Mouse (Mus musculus): ENCODE results near the gene Agps. TPM values are rescaled to one million over a fixed set of nuclear protein-coding genes. Genes with fewer than 3 reads are reported as not detected.

Agps gene
- total and polyA plus RNA-seq, 3 experiments = 10.4 to 80.7 (median 77.9) TPM

DNA sequence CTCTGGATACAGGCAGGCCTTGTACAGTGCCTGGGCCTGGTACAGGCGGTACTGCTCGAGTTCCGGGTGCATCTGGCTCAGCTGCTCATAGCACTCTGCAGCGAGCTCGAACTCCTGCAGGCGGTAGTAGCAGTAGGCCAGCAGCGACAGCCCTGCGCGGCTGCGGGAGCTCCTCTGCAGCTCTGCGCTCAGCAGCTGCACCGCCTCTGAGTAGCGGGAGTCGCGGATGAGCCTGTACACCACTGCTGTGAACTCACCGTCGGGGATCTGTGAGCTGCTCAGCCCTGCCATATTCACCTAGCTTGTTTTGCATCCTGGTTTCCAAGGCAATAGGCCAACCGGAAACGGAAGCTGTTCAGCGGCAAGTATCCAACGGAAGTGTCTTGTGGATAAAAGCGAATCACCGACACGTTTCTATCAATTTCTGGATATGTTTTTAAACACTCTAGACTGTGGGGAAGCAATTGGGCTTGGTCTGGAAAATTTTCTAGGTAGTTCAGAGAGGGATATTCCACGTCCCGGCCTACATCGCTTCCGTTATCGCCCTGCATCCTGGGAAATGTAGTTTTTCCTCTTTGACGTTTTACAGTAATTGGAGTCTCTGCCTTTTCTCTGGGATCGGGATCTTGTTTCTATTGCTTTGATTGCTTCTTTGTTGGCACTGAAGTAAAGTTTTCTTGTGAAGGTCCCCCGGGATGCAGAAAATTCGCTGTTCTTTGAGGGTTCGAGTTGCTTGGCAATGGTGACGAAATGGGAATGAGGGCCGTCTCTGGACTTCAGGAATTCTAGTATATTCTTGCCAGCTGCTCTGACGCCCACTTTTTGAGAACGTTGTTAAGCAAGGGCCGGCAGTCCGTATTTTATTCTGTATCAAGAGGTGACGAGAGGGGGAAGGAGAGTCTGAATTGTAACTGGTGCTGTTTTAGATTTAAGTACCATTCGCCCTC lies 106.4 kb downstream of the Agps start, which contains the start of gene Ttc30b:
Gene Ttc30b, minus strand, starts transcription at position 469 of the 947 bp plus-strand sequence.
- ATAC-seq (ENCODE audit: extremely low read depth, insufficient number of reproducible peaks, low FRiP score, poor library complexity, severe bottlenecking) (peak; percentile 90), DNase-seq (ENCODE audit: low spot score) (peak; percentile 45)
- Histone ChIP-seq H3K36me3 (replicated peaks) (peaks cover 5% of the 10 kb centered on the region), H3K27me3 (ENCODE audit: insufficient read depth, low read length) (no peaks in the 10 kb centered on the region), H3K4me1 (ENCODE audit: insufficient read depth, low read depth, low read length) (peaks cover 12% of the 10 kb centered on the region), H3K9me3 (replicated peaks) (no peaks in the 10 kb centered on the region), H3K4me3 (ENCODE audit: low read depth, low read length) (peak within 1 kb of the TSS; percentile 71)
- TF ChIP-seq TAL1 (conservative IDR thresholded peaks at IDR 0.05; ENCODE audit: low read depth, low read length) (no peak), GATA1 (IDR thresholded peaks at IDR 0.05; ENCODE audit: borderline replicate concordance, low read length) (no peak), GATA2 (IDR thresholded peaks at IDR 0.05; ENCODE audit: borderline replicate concordance, low read depth, low read length) (no peak), CTCF (IDR thresholded peaks at IDR 0.05; ENCODE audit: low read depth, low read length) (no peak), POLR2AphosphoS5 (IDR thresholded peaks at IDR 0.05; ENCODE audit: insufficient replicate concordance, low read depth, low read length) (no peak)

DNA sequence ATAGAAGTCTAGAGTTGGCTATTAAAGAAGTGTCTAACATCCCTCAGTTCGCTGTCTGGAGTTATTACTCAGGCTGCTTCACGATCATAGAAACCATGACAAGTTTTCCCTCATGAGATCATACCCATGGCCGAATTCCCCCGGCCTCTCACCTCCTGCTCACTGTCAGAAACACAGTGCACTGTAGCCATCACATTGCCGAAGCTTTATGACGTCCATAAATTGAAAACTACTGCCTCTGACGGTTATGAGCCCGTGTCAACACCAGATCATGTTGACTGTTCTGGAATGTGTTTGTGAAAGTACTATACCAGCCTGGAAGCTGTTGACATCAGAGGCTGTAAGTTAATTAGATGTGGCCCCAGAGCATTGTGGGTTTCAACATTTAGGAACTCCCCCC lies 118.7 kb downstream of the Agps start:
- DNase-seq (ENCODE audit: low spot score) = no peak
- ATAC-seq (ENCODE audit: extremely low read depth, insufficient number of reproducible peaks, low FRiP score, poor library complexity, severe bottlenecking) = no peak
- Histone ChIP-seq H3K36me3 (replicated peaks) (no peaks in the 10 kb centered on the region), H3K9me3 (replicated peaks) (no peaks in the 10 kb centered on the region), H3K4me1 (ENCODE audit: insufficient read depth, low read depth, low read length) (no peaks in the 10 kb centered on the region), H3K27me3 (ENCODE audit: insufficient read depth, low read length) (peaks cover 12% of the 10 kb centered on the region), H3K4me3 (ENCODE audit: low read depth, low read length) (no peak overlapping the region)
- TF ChIP-seq GATA2 (IDR thresholded peaks at IDR 0.05; ENCODE audit: borderline replicate concordance, low read depth, low read length) = no peak

- DNase-seq (ENCODE audit: low spot score) (no peak), ATAC-seq (ENCODE audit: extremely low read depth, insufficient number of reproducible peaks, low FRiP score, poor library complexity, severe bottlenecking) (no peak)
- Histone ChIP-seq H3K27me3 (ENCODE audit: insufficient read depth, low read length) (peaks cover 16% of the 10 kb centered on the region), H3K36me3 (replicated peaks) (no peaks in the 10 kb centered on the region), H3K4me1 (ENCODE audit: insufficient read depth, low read depth, low read length) (no peaks in the 10 kb centered on the region), H3K4me3 (ENCODE audit: low read depth, low read length) (no peak overlapping the region), H3K9me3 (replicated peaks) (no peaks in the 10 kb centered on the region)
- TF ChIP-seq POLR2AphosphoS5 (IDR thresholded peaks at IDR 0.05; ENCODE audit: insufficient replicate concordance, low read depth, low read length) (no peak), CTCF (IDR thresholded peaks at IDR 0.05; ENCODE audit: low read depth, low read length) (no peak), GATA2 (IDR thresholded peaks at IDR 0.05; ENCODE audit: borderline replicate concordance, low read depth, low read length) (no peak), TAL1 (conservative IDR thresholded peaks at IDR 0.05; ENCODE audit: low read depth, low read length) (no peak), GATA1 (IDR thresholded peaks at IDR 0.05; ENCODE audit: borderline replicate concordance, low read length) (no peak)
Observed at GRCm38 (mm10) chr2:75953320-75953719, 121.3 kb downstream of the Agps start.

- TF ChIP-seq GATA1 (IDR thresholded peaks at IDR 0.05; ENCODE audit: borderline replicate concordance, low read length) (no peak), CTCF (IDR thresholded peaks at IDR 0.05; ENCODE audit: low read depth, low read length) (no peak), TAL1 (conservative IDR thresholded peaks at IDR 0.05; ENCODE audit: low read depth, low read length) (no peak), POLR2AphosphoS5 (IDR thresholded peaks at IDR 0.05; ENCODE audit: insufficient replicate concordance, low read depth, low read length) (no peak), GATA2 (IDR thresholded peaks at IDR 0.05; ENCODE audit: borderline replicate concordance, low read depth, low read length) (no peak)
- Histone ChIP-seq H3K36me3 (replicated peaks) (no peaks in the 10 kb centered on the region), H3K9me3 (replicated peaks) (no peaks in the 10 kb centered on the region), H3K27me3 (ENCODE audit: insufficient read depth, low read length) (peaks cover 28% of the 10 kb centered on the region), H3K4me3 (ENCODE audit: low read depth, low read length) (no peak overlapping the region), H3K4me1 (ENCODE audit: insufficient read depth, low read depth, low read length) (no peaks in the 10 kb centered on the region)
- ATAC-seq (ENCODE audit: extremely low read depth, insufficient number of reproducible peaks, low FRiP score, poor library complexity, severe bottlenecking) = no peak
- DNase-seq (ENCODE audit: low spot score) = no peak
Observed at GRCm38 (mm10) chr2:75955709-75956108, 123.7 kb downstream of the Agps start.

GRCm38 (mm10) chr2:75959183-75959849 lies 127.3 kb downstream of the Agps start:
- Histone ChIP-seq H3K36me3 (replicated peaks) (no peaks in the 10 kb centered on the region), H3K4me1 (ENCODE audit: insufficient read depth, low read depth, low read length) (no peaks in the 10 kb centered on the region), H3K27me3 (ENCODE audit: insufficient read depth, low read length) (peaks cover 24% of the 10 kb centered on the region), H3K4me3 (ENCODE audit: low read depth, low read length) (no peak overlapping the region), H3K9me3 (replicated peaks) (no peaks in the 10 kb centered on the region)
- DNase-seq (ENCODE audit: low spot score) (no peak), ATAC-seq (ENCODE audit: extremely low read depth, insufficient number of reproducible peaks, low FRiP score, poor library complexity, severe bottlenecking) (no peak)
- TF ChIP-seq GATA2 (IDR thresholded peaks at IDR 0.05; ENCODE audit: borderline replicate concordance, low read depth, low read length) (no peak), CTCF (IDR thresholded peaks at IDR 0.05; ENCODE audit: low read depth, low read length) (no peak), GATA1 (IDR thresholded peaks at IDR 0.05; ENCODE audit: borderline replicate concordance, low read length) (no peak), TAL1 (conservative IDR thresholded peaks at IDR 0.05; ENCODE audit: low read depth, low read length) (no peak), POLR2AphosphoS5 (IDR thresholded peaks at IDR 0.05; ENCODE audit: insufficient replicate concordance, low read depth, low read length) (no peak)

GRCm38 (mm10) chr2:75959850-75960365 lies 127.9 kb downstream of the Agps start:
- no peak overlapping the region for H3K4me3 ChIP-seq (ENCODE audit: low read depth, low read length)
- H3K27me3 ChIP-seq (ENCODE audit: insufficient read depth, low read length) = peaks cover 24% of the 10 kb centered on the region
- H3K9me3 ChIP-seq (replicated peaks) = no peaks in the 10 kb centered on the region
- TF ChIP-seq POLR2AphosphoS5 (IDR thresholded peaks at IDR 0.05; ENCODE audit: insufficient replicate concordance, low read depth, low read length) = no peak
- H3K4me1 ChIP-seq (ENCODE audit: insufficient read depth, low read depth, low read length) = no peaks in the 10 kb centered on the region
- DNase-seq (ENCODE audit: low spot score) = no peak
- no peaks in the 10 kb centered on the region for H3K36me3 ChIP-seq (replicated peaks)
- ATAC-seq (ENCODE audit: extremely low read depth, insufficient number of reproducible peaks, low FRiP score, poor library complexity, severe bottlenecking) = no peak
